Mouse (Mus musculus) limb, embryonic 15.5 days (tissue): ENCODE data around the gene Cdc42ep2. TPM values are rescaled to one million over a fixed set of nuclear protein-coding genes. Genes with fewer than 3 reads are reported as not detected.
A peak's percentile ranks its signal among the peaks of the same experiment; 100 is the strongest.

ENCODE experiments used
- ATAC-seq: fragments of 200-750 bp; cut with Nextera tagmentation; 2 replicates; pipeline ENCODE4 v1.8.0; 2017; ENCODE audit warnings: low read depth, moderate TSS enrichment; ENCODE audit not compliant: insufficient number of reproducible peaks, low FRiP score, low TSS enrichment
- H3K27ac ChIP-seq: fragments of 300-500 bp; sonication (generic); 2 replicates; pipeline ENCODE4 v1.5.1; 2015; ENCODE audit warnings: moderate library complexity, mild to moderate bottlenecking, inconsistent platforms
- H3K27me3 ChIP-seq: fragments of 300-500 bp; sonication (generic); 2 replicates; pipeline ENCODE4 v1.6.1; 2015; ENCODE audit warnings: inconsistent platforms
- H3K36me3 ChIP-seq: fragments of 300-500 bp; sonication (generic); 2 replicates; pipeline ENCODE4 v1.6.1; 2015; ENCODE audit warnings: inconsistent platforms
- H3K4me1 ChIP-seq: fragments of 300-500 bp; sonication (generic); 2 replicates; pipeline ENCODE4 v1.6.1; 2015; ENCODE audit warnings: inconsistent platforms
- H3K4me2 ChIP-seq: fragments of 300-500 bp; sonication (generic); 2 replicates; pipeline ENCODE4 v1.6.1; 2015; ENCODE audit warnings: mild to moderate bottlenecking, inconsistent platforms
- H3K4me3 ChIP-seq: fragments of 300-500 bp; sonication (generic); 2 replicates; pipeline ENCODE4 v1.5.1; 2015; ENCODE audit warnings: mild to moderate bottlenecking, inconsistent platforms
- H3K9ac ChIP-seq: fragments of 300-500 bp; sonication (generic); 2 replicates; pipeline ENCODE4 v1.6.1; 2015; ENCODE audit warnings: inconsistent platforms
- H3K9me3 ChIP-seq: fragments of 300-500 bp; sonication (generic); 2 replicates; pipeline ENCODE4 v1.6.1; 2016; ENCODE audit warnings: inconsistent platforms
- WGBS: fragments of 180-500 bp; shearing (Covaris S2); methylation state at CpG from one replicate; pipeline ENCODE4 v1.1.7; 2015; 5-methylcytosine and 5-hydroxymethylcytosine counted together
- polyA plus RNA-seq: library from polyadenylated mRNA; unstranded; fragments of >200 nt; fragmentation: Nextera tagmentation; extraction: Ambion mirVana; gene quantifications from 2 replicates; pipeline ENCODE4 v1.2.1, GENCODE M21; 2015

The Cdc42ep2 gene
- polyA plus RNA-seq, 1 experiment from 2014 or later, result 9.2 TPM

DNA sequence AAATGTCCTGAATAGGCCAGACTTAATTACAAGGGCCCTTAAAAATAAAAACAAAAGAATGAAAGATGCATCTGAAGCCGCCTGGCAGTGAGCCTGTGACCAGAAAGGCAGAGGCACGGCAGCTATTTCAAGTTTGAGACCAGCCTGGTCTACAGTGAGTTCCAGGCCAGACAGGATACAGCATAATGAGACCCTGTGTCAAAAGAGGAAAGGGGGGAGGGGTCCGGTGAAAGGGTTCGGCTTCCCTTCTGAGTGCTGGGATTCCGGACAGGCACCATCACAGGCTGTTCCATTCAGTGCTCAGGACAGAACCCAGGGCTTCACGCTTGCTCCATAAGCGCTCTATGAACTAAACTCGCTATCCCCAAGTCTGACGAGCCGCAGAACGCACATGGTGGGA, 2.4 kb upstream of the Cdc42ep2 start:
- Histone ChIP-seq H3K36me3 (no peaks in the 10 kb centered on the region), H3K4me1 (peaks cover 42% of the 10 kb centered on the region), H3K27me3 (peaks cover 4% of the 10 kb centered on the region; the same call in 1 of the 2 replicates), H3K9ac (no peak overlapping the region), H3K9me3 (no peaks in the 10 kb centered on the region), H3K4me2 (no peak overlapping the region), H3K27ac (peak overlapping the region; percentile 24; the same call in 1 of the 2 replicates), H3K4me3 (no peak overlapping the region)
- ATAC-seq, result no peak
- WGBS, result 67% methylated on average over 11 of the region's 11 CpGs

- Histone ChIP-seq H3K27ac (peak overlapping the region; percentile 13; the same call in 1 of the 2 replicates), H3K9ac (no peak overlapping the region), H3K4me2 (peak overlapping the region; percentile 97), H3K4me1 (peaks cover 47% of the 10 kb centered on the region), H3K36me3 (no peaks in the 10 kb centered on the region), H3K4me3 (peak overlapping the region; percentile 57), H3K27me3 (peaks cover 4% of the 10 kb centered on the region; the same call in 1 of the 2 replicates), H3K9me3 (no peaks in the 10 kb centered on the region)
- no peak for ATAC-seq
- 34% methylated on average over 11 of the region's 11 CpGs for WGBS
These were observed 767 bp upstream of the Cdc42ep2 start for GRCm38 (mm10) chr19:5925311-5925855.

DNA sequence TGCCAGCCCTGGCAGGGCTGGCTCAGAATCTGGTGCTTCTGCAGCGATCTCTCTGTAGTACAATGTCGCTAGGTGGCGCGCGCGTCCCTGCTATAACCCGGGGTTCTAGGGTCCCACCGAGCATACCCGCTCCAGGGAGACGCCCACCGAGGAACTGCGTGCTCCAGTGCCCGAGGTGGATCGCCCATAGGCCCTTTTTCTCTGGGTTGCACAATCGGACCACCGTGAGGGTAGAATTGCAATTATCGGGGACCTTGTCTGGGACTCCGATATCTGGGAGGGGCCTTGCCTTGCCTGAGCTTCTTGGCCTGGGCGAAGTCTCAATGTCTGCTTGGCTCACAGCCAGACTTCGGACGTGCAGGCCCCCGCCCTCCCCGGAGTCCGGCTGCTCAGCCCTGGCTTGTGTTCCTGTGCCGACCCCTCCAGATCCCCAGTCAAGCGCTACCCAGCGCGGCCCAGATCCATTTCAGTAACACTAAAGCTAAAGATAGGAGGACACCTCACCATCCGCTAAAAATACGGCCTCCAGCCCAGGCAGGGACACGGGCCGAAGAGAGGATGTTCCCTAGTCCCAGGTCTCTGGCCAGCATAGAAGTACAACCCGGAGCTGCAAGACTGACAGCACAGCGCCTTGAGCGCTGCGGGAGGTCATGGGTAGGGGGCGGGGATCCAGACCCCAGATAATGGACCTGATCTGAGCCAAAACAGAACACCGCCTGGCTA, 465 bp downstream of the Cdc42ep2 start:
- H3K27ac ChIP-seq, result peak overlapping the region; percentile 81
- no peaks in the 10 kb centered on the region for H3K9me3 ChIP-seq
- under 1% methylated on average over 38 of the region's 38 CpGs for WGBS
- H3K4me3 ChIP-seq, result peak overlapping the region; percentile 57
- peak overlapping the region; percentile 97 for H3K4me2 ChIP-seq
- peaks cover 38% of the 10 kb centered on the region for H3K4me1 ChIP-seq
- peak overlapping the region; percentile 42 for H3K9ac ChIP-seq
- peaks cover 4% of the 10 kb centered on the region; the same call in 1 of the 2 replicates for H3K27me3 ChIP-seq
- ATAC-seq, result peak; percentile 69
- H3K36me3 ChIP-seq, result no peaks in the 10 kb centered on the region

- no peak overlapping the region for H3K27ac ChIP-seq
- no peaks in the 10 kb centered on the region for H3K9me3 ChIP-seq
- peaks cover 28% of the 10 kb centered on the region for H3K4me1 ChIP-seq
- 88% methylated on average over 3 of the region's 3 CpGs for WGBS
- H3K36me3 ChIP-seq, result peaks cover 6% of the 10 kb centered on the region; the same call in 1 of the 2 replicates
- peaks cover 4% of the 10 kb centered on the region; the same call in 1 of the 2 replicates for H3K27me3 ChIP-seq
- no peak overlapping the region for H3K9ac ChIP-seq
- H3K4me3 ChIP-seq, result no peak overlapping the region; the same call in 1 of the 2 replicates
- no peak for ATAC-seq
- no peak overlapping the region for H3K4me2 ChIP-seq
These were observed 1.7 kb downstream of the Cdc42ep2 start for GRCm38 (mm10) chr19:5922963-5923362.

DNA sequence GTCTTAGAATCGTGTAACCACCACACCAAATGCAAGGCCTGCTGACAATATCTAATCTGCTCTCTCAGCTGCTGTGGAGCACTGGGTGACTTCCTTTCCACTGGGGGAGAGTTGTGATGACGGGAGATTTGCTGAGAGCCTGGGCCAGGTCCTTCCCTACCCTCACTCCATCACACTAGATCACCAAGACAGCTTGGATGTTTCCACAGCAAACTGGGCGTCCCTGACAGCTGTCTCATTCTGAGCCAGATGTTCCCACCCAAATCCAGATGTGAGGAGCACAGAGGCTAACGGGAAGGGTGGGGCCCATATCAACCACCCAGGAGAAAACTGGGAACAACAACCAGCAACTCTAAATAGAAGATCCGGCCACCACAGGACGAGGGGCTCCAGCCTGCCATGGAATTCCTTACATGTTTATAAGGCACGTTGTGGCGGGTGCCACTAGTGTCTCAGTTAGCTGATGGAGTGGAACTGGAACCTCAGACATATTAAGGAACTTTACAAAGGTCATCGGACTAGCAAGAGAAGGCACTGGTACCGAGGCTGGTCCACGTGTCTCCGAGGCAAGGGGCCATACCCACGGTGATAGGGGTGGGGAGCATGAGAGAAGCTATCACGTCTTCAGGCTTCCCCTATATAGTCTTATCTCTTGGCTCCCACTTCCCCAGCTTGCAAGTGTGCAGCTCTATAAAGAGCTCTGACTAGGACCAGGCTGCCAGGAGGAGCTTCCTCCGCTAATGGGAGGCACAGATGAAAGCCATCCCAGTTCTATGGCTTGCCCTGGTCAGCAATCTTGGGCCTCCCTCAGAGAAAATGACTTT, 2.3 kb downstream of the Cdc42ep2 start:
- Histone ChIP-seq H3K4me1 (peaks cover 25% of the 10 kb centered on the region), H3K4me2 (peak overlapping the region; percentile 29; the same call in 1 of the 2 replicates), H3K9ac (no peak overlapping the region), H3K9me3 (no peaks in the 10 kb centered on the region), H3K27ac (peak overlapping the region; percentile 18; the same call in 1 of the 2 replicates), H3K4me3 (peak overlapping the region; percentile 0; the same call in 1 of the 2 replicates), H3K36me3 (peaks cover 12% of the 10 kb centered on the region), H3K27me3 (peaks cover 4% of the 10 kb centered on the region; the same call in 1 of the 2 replicates)
- WGBS, result 61% methylated on average over 15 of the region's 15 CpGs
- ATAC-seq, result no peak

DNA sequence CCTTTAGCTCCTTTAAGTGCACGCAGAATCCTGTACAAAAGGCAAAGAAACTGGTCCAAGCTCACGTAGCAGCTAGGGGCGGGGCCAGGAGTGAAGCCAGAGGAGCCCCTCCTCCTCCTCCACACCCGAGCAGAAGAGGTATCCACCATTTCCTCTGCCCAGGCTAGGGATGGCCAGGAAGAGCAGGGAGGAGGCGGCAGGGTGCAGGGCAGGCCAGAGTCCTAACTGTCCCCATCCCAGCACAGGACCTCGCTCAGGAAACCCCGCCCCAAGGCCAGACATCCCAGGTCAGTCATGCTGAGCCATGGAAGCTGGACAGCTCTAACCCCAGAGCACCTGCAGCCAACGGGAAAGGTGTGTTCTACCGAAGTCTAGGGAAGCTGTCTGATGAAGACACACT, 2.9 kb downstream of the Cdc42ep2 start:
- Histone ChIP-seq H3K4me2 (peak overlapping the region; percentile 29; the same call in 1 of the 2 replicates), H3K9me3 (no peaks in the 10 kb centered on the region), H3K36me3 (peaks cover 18% of the 10 kb centered on the region), H3K27me3 (peaks cover 4% of the 10 kb centered on the region; the same call in 1 of the 2 replicates), H3K4me1 (peaks cover 25% of the 10 kb centered on the region), H3K27ac (0 out of 2 replicates have a peak overlapping the region, but pooled peaks have one; percentile 18), H3K4me3 (0 out of 2 replicates have a peak overlapping the region, but pooled peaks have one; percentile 0), H3K9ac (no peak overlapping the region)
- 21% methylated on average over 9 of the region's 9 CpGs for WGBS
- ATAC-seq, result no peak

DNA sequence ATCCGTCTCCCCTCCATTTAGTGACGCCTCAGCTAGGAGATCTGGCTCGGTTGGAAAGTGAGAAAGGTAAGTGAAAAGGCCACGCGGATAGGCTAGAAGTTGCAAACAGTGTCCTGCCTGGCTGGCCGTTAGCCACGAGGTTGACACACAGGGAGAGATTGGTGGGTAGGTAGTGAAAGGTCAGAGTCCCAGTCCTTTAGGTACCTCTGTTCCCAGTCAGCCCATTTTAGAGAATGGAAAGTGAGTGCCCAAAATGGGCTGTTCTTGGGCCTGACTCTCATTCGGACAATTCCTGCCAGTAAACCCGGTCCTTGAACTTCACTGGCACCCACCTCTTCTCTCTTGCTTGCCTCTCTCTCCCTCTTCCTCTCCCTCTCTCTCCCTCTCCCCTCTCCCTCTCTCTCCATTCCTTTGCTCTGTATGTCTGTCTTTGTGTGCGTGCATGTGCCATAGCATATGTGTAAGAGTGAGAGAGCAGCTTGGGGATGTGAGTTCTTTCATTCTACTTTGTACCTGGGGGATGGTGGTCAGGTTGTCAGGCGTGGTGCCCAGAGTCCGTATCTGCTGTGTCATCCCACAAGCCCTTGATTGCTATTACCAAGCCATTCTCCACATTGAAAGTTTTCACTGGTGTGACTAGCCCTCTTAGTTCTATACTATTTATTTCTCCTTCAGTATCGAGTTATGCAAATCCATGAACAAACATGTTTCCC, 11.5 kb downstream of the Cdc42ep2 start, which contains the start of gene Dpf2:
Gene Dpf2, minus strand, starts transcription at position 4 of the 713 bp plus-strand sequence.
- WGBS, result 23% methylated on average over 13 of the region's 13 CpGs
- Histone ChIP-seq H3K27ac (peak within 1 kb of the TSS; percentile 93), H3K27me3 (no peaks in the 10 kb centered on the region), H3K9ac (peak within 1 kb of the TSS; percentile 98), H3K4me3 (peak within 1 kb of the TSS; percentile 93), H3K4me1 (peaks cover 26% of the 10 kb centered on the region), H3K4me2 (peak within 1 kb of the TSS; percentile 72), H3K9me3 (no peaks in the 10 kb centered on the region), H3K36me3 (peaks cover 25% of the 10 kb centered on the region)
- ATAC-seq, result no peak

- Histone ChIP-seq H3K9me3 (no peaks in the 10 kb centered on the region), H3K4me2 (peak overlapping the region; percentile 72), H3K27me3 (no peaks in the 10 kb centered on the region), H3K36me3 (peaks cover 20% of the 10 kb centered on the region), H3K27ac (peak overlapping the region; percentile 93), H3K4me1 (peaks cover 28% of the 10 kb centered on the region), H3K9ac (peak overlapping the region; percentile 98), H3K4me3 (peak overlapping the region; percentile 93)
- ATAC-seq, result peak; percentile 93
- WGBS, result under 1% methylated on average over 59 of the region's 59 CpGs
These were observed 12.3 kb downstream of the Cdc42ep2 start for GRCm38 (mm10) chr19:5912103-5913006.

- Histone ChIP-seq H3K36me3 (peaks cover 18% of the 10 kb centered on the region), H3K4me1 (peaks cover 29% of the 10 kb centered on the region), H3K27me3 (no peaks in the 10 kb centered on the region), H3K9ac (peak overlapping the region; percentile 98), H3K4me3 (peak overlapping the region; percentile 93), H3K9me3 (no peaks in the 10 kb centered on the region), H3K4me2 (peak overlapping the region; percentile 72), H3K27ac (peak overlapping the region; percentile 93)
- WGBS, result 4% methylated on average over 14 of the region's 14 CpGs
- no peak for ATAC-seq
These were observed 13.1 kb downstream of the Cdc42ep2 start for GRCm38 (mm10) chr19:5911430-5912102.

DNA sequence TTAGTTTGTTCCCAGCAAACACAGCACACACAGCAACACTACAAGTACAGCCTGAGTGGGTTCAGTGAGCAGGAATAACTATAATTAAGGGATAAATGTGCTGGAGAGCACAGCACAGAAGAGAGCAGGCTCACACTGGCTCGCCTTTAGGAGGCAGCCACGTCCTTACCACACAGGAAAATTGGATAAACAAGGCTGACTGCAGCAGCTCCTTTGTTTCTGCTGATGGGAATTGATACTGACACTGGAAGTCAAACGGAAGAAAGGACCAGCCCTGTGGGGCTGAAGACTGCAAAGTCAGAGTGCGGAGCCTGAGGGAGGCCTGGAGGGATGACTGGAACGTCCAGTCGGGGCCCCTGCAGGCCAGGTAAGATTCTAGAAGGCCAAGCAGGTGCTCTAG, 14.4 kb downstream of the Cdc42ep2 start:
- ATAC-seq, result no peak
- Histone ChIP-seq H3K4me2 (peak overlapping the region; percentile 25; the same call in 1 of the 2 replicates), H3K9ac (no peak overlapping the region), H3K27me3 (no peaks in the 10 kb centered on the region), H3K4me1 (peaks cover 29% of the 10 kb centered on the region), H3K36me3 (peaks cover 27% of the 10 kb centered on the region), H3K9me3 (no peaks in the 10 kb centered on the region), H3K4me3 (no peak overlapping the region; the same call in 1 of the 2 replicates), H3K27ac (no peak overlapping the region)
- 78% methylated on average over 6 of the region's 6 CpGs for WGBS
